Mouse (Mus musculus) bone marrow, adult 2 months (tissue): ENCODE data around the gene Pip5k1a.

Source experiments
- CTCF ChIP-seq: fragments of 200-500 bp; IDR thresholded peaks from 2 replicates; pipeline ENCODE4 v1.5.1; 2011; ENCODE audit warnings: low read length, control low read depth; ENCODE audit not compliant: control insufficient read depth, insufficient read depth
- POLR2A ChIP-seq: fragments of 200-500 bp; IDR thresholded peaks from 2 replicates; pipeline ENCODE4 v1.6.1; 2011; ENCODE audit warnings: low read depth, mild to moderate bottlenecking, control low read depth, low read length, borderline replicate concordance; ENCODE audit not compliant: control insufficient read depth

DNA sequence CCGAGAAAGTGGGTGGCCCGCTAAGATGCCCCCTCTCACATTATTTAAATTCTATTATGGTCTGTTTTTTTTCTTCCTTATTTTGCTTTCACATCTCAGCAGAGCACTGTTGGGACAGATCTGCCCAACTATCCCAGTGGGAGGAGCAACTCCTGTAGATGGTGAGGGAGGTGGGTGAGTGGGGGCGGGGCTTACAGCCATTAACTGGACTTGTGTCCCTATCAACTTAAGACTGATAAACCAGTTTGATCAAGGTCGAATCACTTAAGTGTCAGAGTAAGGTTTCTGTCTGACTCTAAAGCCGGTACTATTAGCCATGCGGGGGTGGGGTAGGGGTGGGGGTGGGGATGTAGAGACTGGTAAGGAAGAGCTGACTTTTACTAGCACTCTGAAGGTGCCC, 28.3 kb upstream of the Pip5k1a start:
- TF ChIP-seq CTCF (no peak), POLR2A (no peak)
